Mouse (Mus musculus): ENCODE results near the gene Dlgap4. TPM values are rescaled to one million over a fixed set of nuclear protein-coding genes. Genes with fewer than 3 reads are reported as not detected.

The Dlgap4 gene
- total and polyA plus RNA-seq, 3 experiments = 10.4 to 39.6 TPM; not detected in 1

DNA sequence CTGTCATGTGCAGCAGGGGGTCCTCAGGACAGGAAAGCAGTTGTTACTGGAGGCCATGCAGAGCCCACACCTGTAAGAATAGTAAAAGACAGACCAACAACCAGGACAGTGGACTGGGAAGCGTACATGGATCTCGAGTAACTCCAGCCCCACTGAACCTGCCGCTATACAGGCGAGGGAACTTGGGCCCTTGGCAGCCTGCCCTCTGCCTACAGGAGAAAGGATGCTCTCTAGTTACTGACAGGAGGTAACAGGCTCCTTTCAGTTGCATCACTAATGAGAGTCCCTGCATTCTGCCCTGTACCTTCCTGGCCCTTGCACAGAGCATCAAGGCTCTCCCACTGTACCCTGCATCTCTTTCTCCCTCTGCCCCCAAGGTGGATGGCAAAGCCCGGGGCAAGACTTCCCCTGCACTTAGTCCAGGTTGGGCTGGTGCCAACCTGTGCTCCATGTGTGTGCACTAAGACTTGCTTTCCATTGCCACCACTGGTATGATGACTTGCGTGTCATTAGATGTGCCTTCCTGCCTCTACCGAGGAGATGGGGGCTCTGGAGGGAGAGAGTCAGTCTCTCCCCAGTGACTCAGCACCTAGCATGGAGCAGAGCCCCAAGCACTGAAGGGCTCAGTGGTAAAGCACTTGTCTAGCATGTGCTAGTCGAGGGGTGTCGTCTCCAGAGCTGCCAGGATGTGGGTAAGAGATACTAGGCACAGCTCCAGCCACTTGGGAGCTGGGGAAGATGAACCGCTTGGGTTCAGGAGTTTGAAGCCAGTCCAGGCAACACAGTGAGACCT is 152.9 kb downstream of the Dlgap4 start:
- peak overlapping the region; percentile 69 for H3K27ac ChIP-seq (ENCODE audit: control insufficient read depth, low read depth, low read length)
- H3K4me1 ChIP-seq (ENCODE audit: control insufficient read depth in 1 of 2, insufficient read depth in 2 of 2, low read length in 2 of 2) = peaks cover 11 to 26% of the 10 kb centered on the region in 2 experiments
- H3K9ac ChIP-seq (ENCODE audit: control insufficient read depth, low read depth, low read length, poor library complexity, severe bottlenecking) = peak overlapping the region; percentile 52
- no peaks in the 10 kb centered on the region for H3K9me3 ChIP-seq (replicated peaks; ENCODE audit: insufficient read depth, low read length)
- H3K36me3 ChIP-seq (ENCODE audit: control insufficient read depth in 1 of 2, insufficient read depth in 2 of 2, low read length in 2 of 2) = peaks cover 0 to 8% of the 10 kb centered on the region in 2 experiments; a peak in 2 of 4 replicates
- DNase-seq (ENCODE audit: low read depth, low spot score) = peak; percentile 95
- H3K79me2 ChIP-seq (ENCODE audit: control insufficient read depth, insufficient read depth, low read length, poor library complexity) = no peaks in the 10 kb centered on the region
- H3K27me3 ChIP-seq (ENCODE audit: control insufficient read depth in 1 of 2, insufficient read depth in 2 of 2, low read length in 2 of 2) = no peaks in the 10 kb centered on the region
- H3K4me3 ChIP-seq (ENCODE audit: control insufficient read depth in 1 of 2, insufficient read depth in 1 of 2, low read depth in 2 of 2, low read length in 2 of 2) = peak overlapping the region in 1 of 2 experiments; percentile 36; a peak in 2 of 4 replicates
- 0 out of 2 replicates have a peak, but pooled peaks have one; percentile 12 for TF ChIP-seq HCFC1 (IDR thresholded peaks at IDR 0.05; ENCODE audit: low read depth, low read length)
- peak; percentile 85; the same call in 1 of the 2 replicates for TF ChIP-seq MYC (IDR thresholded peaks at IDR 0.05; ENCODE audit: low read depth, low read length)
- TF ChIP-seq CHD2 (IDR thresholded peaks at IDR 0.05; ENCODE audit: low read length) = no peak
- peak; percentile 55; the same call in 1 of the 2 replicates for TF ChIP-seq MAFK (IDR thresholded peaks at IDR 0.05; ENCODE audit: borderline replicate concordance, low read depth, low read length)
- 0 out of 2 replicates have a peak, but pooled peaks have one; percentile 37 for TF ChIP-seq POLR2AphosphoS2 (IDR thresholded peaks at IDR 0.05; ENCODE audit: low read length)
- no peak for TF ChIP-seq KAT2A (conservative IDR thresholded peaks at IDR 0.05; ENCODE audit: low read depth, low read length)
- TF ChIP-seq CTCF (IDR thresholded peaks at IDR 0.05 in 2 of 3, conservative IDR thresholded peaks at IDR 0.05 in 1 of 3; ENCODE audit: control insufficient read depth in 1 of 3, insufficient read depth in 1 of 3, low read depth in 2 of 3, low read length in 3 of 3, poor library complexity in 1 of 3, severe bottlenecking in 1 of 3) = no peak
- TF ChIP-seq SIN3A (IDR thresholded peaks at IDR 0.05; ENCODE audit: low read length) = peak; percentile 85
- no peak for TF ChIP-seq MEF2A (IDR thresholded peaks at IDR 0.05; ENCODE audit: extremely low read depth, insufficient replicate concordance, low read depth, low read length, poor library complexity, severe bottlenecking)
- TF ChIP-seq TBP (IDR thresholded peaks at IDR 0.05; ENCODE audit: low read depth, low read length) = peak; percentile 81
- TF ChIP-seq ZKSCAN1 (IDR thresholded peaks at IDR 0.05; ENCODE audit: low read depth, low read length) = no peak
- TF ChIP-seq EP300 (IDR thresholded peaks at IDR 0.05; ENCODE audit: low read depth in 1 of 2, low read length in 2 of 2) = peak; percentile 61 to 79; a peak in 3 of 4 replicates
- no peak for TF ChIP-seq JUND (IDR thresholded peaks at IDR 0.05; ENCODE audit: low read depth, low read length)
- peak; percentile 78; the same call in 1 of the 2 replicates for TF ChIP-seq BHLHE40 (IDR thresholded peaks at IDR 0.05; ENCODE audit: borderline replicate concordance, low read depth, low read length)
- TF ChIP-seq GABPA (IDR thresholded peaks at IDR 0.05; ENCODE audit: low read depth, low read length) = peak; percentile 92
- no peak for TF ChIP-seq RCOR1 (IDR thresholded peaks at IDR 0.05; ENCODE audit: low read depth, low read length)
- no peak for TF ChIP-seq RAD21 (IDR thresholded peaks at IDR 0.05; ENCODE audit: low read depth, low read length)
- TF ChIP-seq ETS1 (IDR thresholded peaks at IDR 0.05; ENCODE audit: low read depth, low read length) = peak; percentile 88
- TF ChIP-seq POLR2A (IDR thresholded peaks at IDR 0.05; ENCODE audit: control insufficient read depth in 1 of 2, insufficient read depth in 1 of 2, low read depth in 1 of 2, low read length in 2 of 2, poor library complexity in 1 of 2) = peak in 1 of 2 experiments; percentile 75; a peak in 2 of 4 replicates
- TF ChIP-seq MXI1 (IDR thresholded peaks at IDR 0.05; ENCODE audit: low read depth, low read length) = peak; percentile 89
- no peak for TF ChIP-seq POLR2AphosphoS5 (IDR thresholded peaks at IDR 0.05; ENCODE audit: borderline replicate concordance, low read depth, low read length)
- no peak for TF ChIP-seq ZNF384 (IDR thresholded peaks at IDR 0.05; ENCODE audit: low read depth, low read length)
- no peak for TF ChIP-seq E2F4 (IDR thresholded peaks at IDR 0.05; ENCODE audit: borderline replicate concordance, low read depth, low read length)
- TF ChIP-seq USF1 (IDR thresholded peaks at IDR 0.05; ENCODE audit: low read depth, low read length) = no peak
- peak; percentile 70 for TF ChIP-seq TAL1 (IDR thresholded peaks at IDR 0.05; ENCODE audit: low read length)
- TF ChIP-seq ZMIZ1 (IDR thresholded peaks at IDR 0.05; ENCODE audit: low read depth, low read length) = no peak
- TF ChIP-seq USF2 (IDR thresholded peaks at IDR 0.05; ENCODE audit: borderline replicate concordance in 1 of 2, insufficient read depth in 1 of 2, low read depth in 1 of 2, low read length in 2 of 2) = no peak
- no peak for TF ChIP-seq SMC3 (IDR thresholded peaks at IDR 0.05; ENCODE audit: low read depth, low read length)
- TF ChIP-seq MAZ (IDR thresholded peaks at IDR 0.05; ENCODE audit: low read depth, low read length) = peak; percentile 92
- no peak for TF ChIP-seq MYB (IDR thresholded peaks at IDR 0.05; ENCODE audit: low read depth, low read length)
- peak; percentile 65 for TF ChIP-seq GATA1 (IDR thresholded peaks at IDR 0.05; ENCODE audit: low read depth, low read length)
- TF ChIP-seq ELF1 (IDR thresholded peaks at IDR 0.05; ENCODE audit: low read depth, low read length) = 0 out of 2 replicates have a peak, but pooled peaks have one; percentile 25
- no peak for TF ChIP-seq ZC3H11A (IDR thresholded peaks at IDR 0.05; ENCODE audit: low read depth, low read length)
- peak; percentile 88 for TF ChIP-seq MAX (IDR thresholded peaks at IDR 0.05; ENCODE audit: low read length)
- TF ChIP-seq TCF12 (IDR thresholded peaks at IDR 0.05; ENCODE audit: low read depth, low read length) = peak; percentile 61
- TF ChIP-seq NELFE (IDR thresholded peaks at IDR 0.05; ENCODE audit: low read depth, low read length) = peak; percentile 64
